Comparison of ENCODE assay signal across 18 mouse cellular contexts in the genomic region with DNA sequence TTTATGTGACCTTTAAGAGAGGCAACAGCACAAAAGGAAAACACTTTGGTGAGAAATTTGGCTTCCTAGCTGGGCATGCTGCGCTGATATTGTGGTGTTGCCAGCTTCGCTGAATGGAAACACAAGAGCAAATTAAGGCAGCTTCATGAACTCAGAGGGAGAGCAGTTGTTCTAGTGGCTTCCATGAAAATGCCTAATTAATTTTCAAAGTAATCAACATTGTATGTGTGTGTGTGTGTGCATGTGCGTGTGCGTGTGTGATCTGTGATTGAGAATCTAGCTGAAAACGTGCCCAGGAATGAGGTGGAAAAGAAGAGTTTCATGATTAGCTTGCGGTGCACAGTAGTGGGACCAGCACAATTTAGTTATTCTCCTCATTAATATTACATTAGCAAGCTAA.
DNase-seq lines count a peak whose midpoint lies in the region; ATAC-seq and TF ChIP-seq lines count a peak whose summit lies in the region.
"Had no signal": no experiment of that assay in that cellular context is flagged by ENCODE, and none has a peak within 500 bp of the region (broad histone marks: within the 10 kb centered on the region; RNA-seq: fewer than 3 reads in every experiment).

No protein-coding gene starts in this region.

- TF ChIP-seq CTCF in hindbrain, postnatal 0 days (IDR thresholded peaks at IDR 0.05; ENCODE audit: low read depth): no peak

- H3K9me3 ChIP-seq in forebrain, embryonic 11.5 days (ENCODE audit: control insufficient read depth, low read length): no peaks in the 10 kb centered on the region; the same call in 1 of the 2 replicates
- H3K9me3 ChIP-seq in forebrain, embryonic 10.5 days: peaks cover 9% of the 10 kb centered on the region; the same call in 1 of the 2 replicates
- no peaks in the 10 kb centered on the region for H3K9me3 ChIP-seq in neural tube, embryonic 13.5 days
- no peaks in the 10 kb centered on the region for H3K9me3 ChIP-seq in hindbrain, postnatal 0 days (ENCODE audit: low read length)
- H3K9me3 ChIP-seq: embryonic facial prominence, embryonic 12.5 days; limb, embryonic 15.5 days had no signal

- no peak overlapping the region for H3K27ac ChIP-seq in forebrain, embryonic 11.5 days (ENCODE audit: low read depth, low read length)
- no peak overlapping the region for H3K27ac ChIP-seq in forebrain, embryonic 10.5 days
- H3K27ac ChIP-seq in neural tube, embryonic 13.5 days (replicated peaks): no peak overlapping the region
- H3K27ac ChIP-seq in hindbrain, postnatal 0 days: no peak overlapping the region
- H3K27ac ChIP-seq: embryonic facial prominence, embryonic 12.5 days; heart, embryonic 13.5 days; kidney, postnatal 0 days; limb, embryonic 15.5 days had no signal

- peak; percentile 60; the same call in 1 of the 2 replicates for ATAC-seq in forebrain, embryonic 11.5 days (replicated peaks; ENCODE audit: low FRiP score)
- ATAC-seq in neural tube, embryonic 13.5 days (ENCODE audit: low read depth): peak; percentile 43; the same call in 1 of the 2 replicates
- ATAC-seq in hindbrain, postnatal 0 days: peak; percentile 66
- ATAC-seq in frontal cortex, adult (ENCODE audit: low TSS enrichment): no peak
- ATAC-seq: intestine, embryonic 16.5 days; liver, postnatal 0 days had no signal

- no peak overlapping the region for H3K4me2 ChIP-seq in forebrain, embryonic 11.5 days (ENCODE audit: low read depth, low read length, severe bottlenecking)
- H3K4me2 ChIP-seq in neural tube, embryonic 13.5 days: no peak overlapping the region
- H3K4me2 ChIP-seq in hindbrain, postnatal 0 days (ENCODE audit: low read depth, low read length): no peak overlapping the region
- H3K4me2 ChIP-seq: embryonic facial prominence, embryonic 12.5 days; heart, embryonic 13.5 days; limb, embryonic 15.5 days had no signal

- H3K36me3 ChIP-seq in forebrain, embryonic 11.5 days (ENCODE audit: control insufficient read depth, insufficient read depth, low read length): no peaks in the 10 kb centered on the region
- H3K36me3 ChIP-seq in forebrain, embryonic 10.5 days (replicated peaks): no peaks in the 10 kb centered on the region
- H3K36me3 ChIP-seq in neural tube, embryonic 13.5 days: no peaks in the 10 kb centered on the region
- H3K36me3 ChIP-seq in hindbrain, postnatal 0 days (ENCODE audit: insufficient read depth, low read length): no peaks in the 10 kb centered on the region
- H3K36me3 ChIP-seq: embryonic facial prominence, embryonic 12.5 days; heart, embryonic 13.5 days; limb, embryonic 15.5 days had no signal

- H3K4me3 ChIP-seq in forebrain, embryonic 11.5 days (ENCODE audit: low read depth, low read length): no peak overlapping the region
- no peak overlapping the region for H3K4me3 ChIP-seq in forebrain, embryonic 10.5 days
- no peak overlapping the region for H3K4me3 ChIP-seq in neural tube, embryonic 13.5 days
- H3K4me3 ChIP-seq in hindbrain, postnatal 0 days (ENCODE audit: low read length): no peak overlapping the region
- H3K4me3 ChIP-seq: embryonic facial prominence, embryonic 12.5 days; heart, embryonic 13.5 days; limb, embryonic 15.5 days had no signal

- WGBS in forebrain, embryonic 11.5 days: 79% methylated on average over 6 of the region's 6 CpGs
- 91% methylated on average over 6 of the region's 6 CpGs for WGBS in forebrain, embryonic 10.5 days
- 54% methylated on average over 6 of the region's 6 CpGs for WGBS in neural tube, embryonic 13.5 days
- WGBS in hindbrain, postnatal 0 days: 40% methylated on average over 6 of the region's 6 CpGs

- DNase-seq in forebrain, embryonic 11.5 days (ENCODE audit: low spot score): no peak
- DNase-seq in forebrain, embryonic 10.5 days (ENCODE audit: extremely low spot score, low spot score): no peak
- DNase-seq in neural tube, embryonic 10.5 days (ENCODE audit: extremely low spot score, low spot score): no peak
- peak; percentile 74 for DNase-seq in hindbrain, postnatal 0 days (ENCODE audit: low spot score)
- DNase-seq in kidney, postnatal 25 days: no peak
- no peak for DNase-seq in lung, postnatal 36 days
- DNase-seq: adrenal gland, adult 8-10 months; cerebellum, adult 18-20 months; heart, postnatal 36 days; liver, postnatal 0 days had no signal

- no peaks in the 10 kb centered on the region for H3K27me3 ChIP-seq in forebrain, embryonic 11.5 days (ENCODE audit: control insufficient read depth, insufficient read depth, low read length)
- H3K27me3 ChIP-seq in forebrain, embryonic 10.5 days (ENCODE audit: poor library complexity, severe bottlenecking): no peaks in the 10 kb centered on the region
- no peaks in the 10 kb centered on the region for H3K27me3 ChIP-seq in neural tube, embryonic 13.5 days
- H3K27me3 ChIP-seq in hindbrain, postnatal 0 days (ENCODE audit: insufficient read depth, low read length): no peaks in the 10 kb centered on the region
- H3K27me3 ChIP-seq: CH12.LX; embryonic facial prominence, embryonic 12.5 days; heart, embryonic 13.5 days; limb, embryonic 15.5 days had no signal

- H3K4me1 ChIP-seq in forebrain, embryonic 11.5 days (replicated peaks; ENCODE audit: control insufficient read depth, insufficient read depth, low read length): no peaks in the 10 kb centered on the region
- no peaks in the 10 kb centered on the region for H3K4me1 ChIP-seq in forebrain, embryonic 10.5 days
- H3K4me1 ChIP-seq in neural tube, embryonic 13.5 days (replicated peaks): peaks cover 4% of the 10 kb centered on the region
- peaks cover 4% of the 10 kb centered on the region; the same call in 1 of the 2 replicates for H3K4me1 ChIP-seq in hindbrain, postnatal 0 days (ENCODE audit: insufficient read depth, low read length)
- H3K4me1 ChIP-seq: embryonic facial prominence, embryonic 12.5 days; heart, embryonic 13.5 days; limb, embryonic 15.5 days had no signal

- no peak overlapping the region for H3K9ac ChIP-seq in forebrain, embryonic 11.5 days (ENCODE audit: low read length)
- no peak overlapping the region for H3K9ac ChIP-seq in neural tube, embryonic 13.5 days
- no peak overlapping the region for H3K9ac ChIP-seq in hindbrain, postnatal 0 days (replicated peaks; ENCODE audit: low read length)
- H3K9ac ChIP-seq: embryonic facial prominence, embryonic 12.5 days; heart, embryonic 13.5 days; limb, embryonic 15.5 days; liver, postnatal 0 days had no signal
